Mouse (Mus musculus): Measurements from ENCODE around the gene Ndufs1.
A peak's percentile ranks its signal among the peaks of the same experiment; 100 is the strongest.

The Ndufs1 gene

GRCm38 (mm10) chr1:63115540-63115939 is 61.1 kb downstream of the Ndufs1 start:
- DNase-seq (ENCODE audit: low spot score): no peak

- DNase-seq (ENCODE audit: low spot score): no peak
Measured at GRCm38 (mm10) chr1:63115096-63115495, 61.5 kb downstream of the Ndufs1 start.

- DNase-seq (ENCODE audit: low spot score): peak; percentile 75
Measured at GRCm38 (mm10) chr1:63114136-63114781, 62.4 kb downstream of the Ndufs1 start, which contains the start of gene Ino80d. Ino80d (minus strand) TSS chr1:63114667.

GRCm38 (mm10) chr1:63113274-63114135 is 63.1 kb downstream of the Ndufs1 start:
- no peak for DNase-seq (ENCODE audit: low spot score)

GRCm38 (mm10) chr1:63112865-63113261 is 63.8 kb downstream of the Ndufs1 start:
- DNase-seq (ENCODE audit: low spot score): no peak

- DNase-seq (ENCODE audit: low spot score): no peak
Measured at GRCm38 (mm10) chr1:63112151-63112864, 64.3 kb downstream of the Ndufs1 start.

- no peak for DNase-seq (ENCODE audit: low spot score)
Measured at GRCm38 (mm10) chr1:63110536-63111285, 65.9 kb downstream of the Ndufs1 start.

GRCm38 (mm10) chr1:63107614-63108327 is 68.9 kb downstream of the Ndufs1 start:
- no peak for DNase-seq (ENCODE audit: low spot score)

- no peak for DNase-seq (ENCODE audit: low spot score)
Measured at GRCm38 (mm10) chr1:63102758-63103451, 73.7 kb downstream of the Ndufs1 start.

GRCm38 (mm10) chr1:63100196-63100595 is 76.4 kb downstream of the Ndufs1 start:
- DNase-seq (ENCODE audit: low spot score): no peak

GRCm38 (mm10) chr1:63098831-63099230 is 77.8 kb downstream of the Ndufs1 start:
- DNase-seq (ENCODE audit: low spot score): no peak

GRCm38 (mm10) chr1:63096071-63096470 is 80.6 kb downstream of the Ndufs1 start:
- no peak for DNase-seq (ENCODE audit: low spot score)
